36 mouse cellular contexts compared by ENCODE assay signal in genomic region chr15:79210357-79210756, GRCm38 (mm10). TPM values are rescaled to one million over a fixed set of nuclear protein-coding genes. Genes with fewer than 3 reads are reported as not detected.
DNase-seq lines count a peak whose midpoint lies in the region; ATAC-seq and TF ChIP-seq lines count a peak whose summit lies in the region.
"Had no signal": no experiment of that assay in that cellular context is flagged by ENCODE, and none has a peak within 500 bp of the region (broad histone marks: within the 10 kb centered on the region; RNA-seq: fewer than 3 reads in every experiment).

No protein-coding gene starts in this region.

- 50% methylated on average over 2 of the region's 2 CpGs for WGBS in heart, embryonic 13.5 days
- WGBS in midbrain, embryonic 10.5 days, result 82% methylated on average over 2 of the region's 2 CpGs
- WGBS in midbrain, embryonic 16.5 days, result 79% methylated on average over 2 of the region's 2 CpGs
- WGBS in embryonic facial prominence, embryonic 10.5 days, result 77% methylated on average over 2 of the region's 2 CpGs

- H3K9ac ChIP-seq in heart, embryonic 13.5 days, result peak overlapping the region; percentile 20; the same call in 1 of the 2 replicates
- no peak overlapping the region for H3K9ac ChIP-seq in midbrain, embryonic 16.5 days (ENCODE audit: low read depth, low read length)
- H3K9ac ChIP-seq: forebrain, embryonic 12.5 days; hindbrain, embryonic 15.5 days; liver, embryonic 14.5 days; midbrain, embryonic 15.5 days; stomach, embryonic 15.5 days had no signal

- no peaks in the 10 kb centered on the region for H3K9me3 ChIP-seq in heart, embryonic 13.5 days
- H3K9me3 ChIP-seq in midbrain, embryonic 10.5 days (replicated peaks), result no peaks in the 10 kb centered on the region
- H3K9me3 ChIP-seq in midbrain, embryonic 16.5 days (replicated peaks; ENCODE audit: control insufficient read depth, low read length, poor library complexity, severe bottlenecking), result no peaks in the 10 kb centered on the region
- no peaks in the 10 kb centered on the region for H3K9me3 ChIP-seq in embryonic facial prominence, embryonic 10.5 days
- H3K9me3 ChIP-seq: forebrain, embryonic 12.5 days; hindbrain, embryonic 15.5 days; midbrain, embryonic 15.5 days; stomach, embryonic 15.5 days had no signal

- intact Hi-C loops in gastrocnemius, adult 2 months (cut with DNase I), result no loop called here

- no peaks in the 10 kb centered on the region for H3K36me3 ChIP-seq in heart, embryonic 13.5 days
- no peaks in the 10 kb centered on the region for H3K36me3 ChIP-seq in midbrain, embryonic 10.5 days
- no peaks in the 10 kb centered on the region for H3K36me3 ChIP-seq in midbrain, embryonic 16.5 days (ENCODE audit: control insufficient read depth, insufficient read depth, low read length)
- no peaks in the 10 kb centered on the region for H3K36me3 ChIP-seq in embryonic facial prominence, embryonic 10.5 days (replicated peaks)
- H3K36me3 ChIP-seq: forebrain, embryonic 12.5 days; hindbrain, embryonic 15.5 days; midbrain, embryonic 15.5 days; stomach, embryonic 15.5 days had no signal

- H3K27ac ChIP-seq in gastrocnemius, adult 2 months, result peak overlapping the region; percentile 63
- H3K27ac ChIP-seq in heart, embryonic 13.5 days (replicated peaks), result peak overlapping the region; percentile 17; the same call in 1 of the 2 replicates
- H3K27ac ChIP-seq in midbrain, embryonic 10.5 days (replicated peaks), result peak overlapping the region; percentile 38; the same call in 1 of the 2 replicates
- no peak overlapping the region for H3K27ac ChIP-seq in midbrain, embryonic 16.5 days (ENCODE audit: low read length)
- H3K27ac ChIP-seq in embryonic facial prominence, embryonic 10.5 days (replicated peaks), result peak overlapping the region; percentile 62; the same call in 1 of the 2 replicates
- H3K27ac ChIP-seq: forebrain, embryonic 12.5 days; hindbrain, embryonic 15.5 days; liver, embryonic 14.5 days; midbrain, embryonic 15.5 days; stomach, embryonic 15.5 days had no signal

- DNase-seq in gastrocnemius, adult 2 months, result peak; percentile 40
- DNase-seq in gastrocnemius, postnatal 25 days, result no peak
- DNase-seq in heart, adult 8-10 months (ENCODE audit: low spot score), result no peak
- DNase-seq in midbrain, embryonic 10.5 days (ENCODE audit: low spot score), result no peak
- no peak for DNase-seq in embryonic facial prominence, embryonic 10.5 days (ENCODE audit: low spot score)
- DNase-seq in embryo, embryonic 9.5 days (ENCODE audit: extremely low spot score), result no peak
- DNase-seq: adrenal gland, adult 2 months; cerebellum, adult 11 months; cerebellum, adult 9-10 months; cerebellum, postnatal 36 days; heart, postnatal 36 days; kidney, adult 9 months; kidney, postnatal 10 days; liver; lung, adult 2 months; lung, postnatal 10 days; right cerebral cortex, postnatal 25 days; thymus, adult 18-20 months; thymus, postnatal 25 days had no signal

- ATAC-seq in heart, embryonic 13.5 days (ENCODE audit: extremely low read depth, insufficient number of reproducible peaks, low FRiP score, low TSS enrichment), result no peak
- no peak for ATAC-seq in midbrain, embryonic 16.5 days
- ATAC-seq: activated CD4-positive, CD25-positive, alpha-beta regulatory T cell, adult 4 months; intestine, embryonic 16.5 days; midbrain, embryonic 15.5 days had no signal

- no peak for TF ChIP-seq CTCF in gastrocnemius, adult 2 months (IDR thresholded peaks at IDR 0.05)

- H3K4me2 ChIP-seq in heart, embryonic 13.5 days, result no peak overlapping the region
- no peak overlapping the region for H3K4me2 ChIP-seq in midbrain, embryonic 16.5 days (ENCODE audit: low read length)
- H3K4me2 ChIP-seq: forebrain, embryonic 12.5 days; hindbrain, embryonic 15.5 days; midbrain, embryonic 15.5 days; stomach, embryonic 15.5 days had no signal

- H3K4me3 ChIP-seq in gastrocnemius, adult 2 months, result no peak overlapping the region
- H3K4me3 ChIP-seq in heart, embryonic 13.5 days, result no peak overlapping the region
- no peak overlapping the region for H3K4me3 ChIP-seq in midbrain, embryonic 10.5 days
- H3K4me3 ChIP-seq in midbrain, embryonic 16.5 days (ENCODE audit: low read depth, low read length), result no peak overlapping the region
- H3K4me3 ChIP-seq in embryonic facial prominence, embryonic 10.5 days, result no peak overlapping the region
- H3K4me3 ChIP-seq: erythroblast, embryonic 14.5 days; forebrain, embryonic 12.5 days; hindbrain, embryonic 15.5 days; midbrain, embryonic 15.5 days; stomach, embryonic 15.5 days had no signal

- H3K4me1 ChIP-seq in heart, embryonic 13.5 days, result peaks cover 24% of the 10 kb centered on the region
- peaks cover 16% of the 10 kb centered on the region for H3K4me1 ChIP-seq in midbrain, embryonic 10.5 days
- no peaks in the 10 kb centered on the region for H3K4me1 ChIP-seq in midbrain, embryonic 16.5 days (ENCODE audit: control insufficient read depth, insufficient read depth, low read length)
- peaks cover 32% of the 10 kb centered on the region for H3K4me1 ChIP-seq in embryonic facial prominence, embryonic 10.5 days
- H3K4me1 ChIP-seq: forebrain, embryonic 12.5 days; hindbrain, embryonic 15.5 days; midbrain, embryonic 15.5 days had no signal

- peaks cover 3% of the 10 kb centered on the region; the same call in 1 of the 2 replicates for H3K27me3 ChIP-seq in heart, embryonic 13.5 days (replicated peaks)
- H3K27me3 ChIP-seq in midbrain, embryonic 10.5 days (ENCODE audit: low read depth, poor library complexity, severe bottlenecking), result no peaks in the 10 kb centered on the region
- H3K27me3 ChIP-seq in midbrain, embryonic 16.5 days (ENCODE audit: control insufficient read depth, insufficient read depth, low read depth, low read length), result no peaks in the 10 kb centered on the region
- H3K27me3 ChIP-seq in embryonic facial prominence, embryonic 10.5 days (replicated peaks; ENCODE audit: low read depth, poor library complexity, severe bottlenecking), result no peaks in the 10 kb centered on the region
- H3K27me3 ChIP-seq: forebrain, embryonic 12.5 days; hindbrain, embryonic 15.5 days; midbrain, embryonic 15.5 days; stomach, embryonic 15.5 days had no signal

RNA-seq across cellular contexts. Expression of gene Pick1, which starts 18.6 kb away (rescaled TPM):
- 10 to 100 TPM; 33.6 to 35.0 TPM for total RNA-seq in gastrocnemius, adult 2 months (2021)
- total RNA-seq in gastrocnemius, postnatal 25 days (2021), result 10 to 100 TPM; 24.8 to 28.5 TPM
- polyA plus RNA-seq in heart, embryonic 13.5 days (2015; fragmentation: Nextera tagmentation; extraction: Ambion mirVana), result 32.4 and 33.4 TPM in 2 replicates
- total RNA-seq in heart, adult 8-10 months (2022), result 10 to 100 TPM; 23.5 to 29.8 (median 27.3) TPM
- polyA plus RNA-seq in midbrain, embryonic 10.5 days (2016; fragmentation: Nextera tagmentation; extraction: Ambion mirVana), result 42.1 and 52.2 TPM in 2 replicates
- polyA plus RNA-seq in midbrain, embryonic 16.5 days (2015; fragmentation: Nextera tagmentation; extraction: Ambion mirVana), result 109 and 110 TPM in 2 replicates
- 45.6 and 50.1 TPM in 2 replicates for polyA plus RNA-seq in embryonic facial prominence, embryonic 10.5 days (2016; fragmentation: Nextera tagmentation; extraction: Ambion mirVana)

RNA-seq across cellular contexts. Expression of gene Gm49486, which starts 18.8 kb away (rescaled TPM):
- 1 to 10 TPM in 1 of 2 experiments, under 1 TPM in 1; 0.10 to 1.0 TPM for total RNA-seq in gastrocnemius, adult 2 months (2021)
- under 1 TPM; 0.23 to 0.54 TPM for total RNA-seq in gastrocnemius, postnatal 25 days (2021)
- 0.35 and 0.78 TPM in 2 replicates for polyA plus RNA-seq in heart, embryonic 13.5 days (2015; fragmentation: Nextera tagmentation; extraction: Ambion mirVana)
- 1 to 10 TPM in 3 of 4 experiments, under 1 TPM in 1; 0.63 to 1.5 (median 1.1) TPM for total RNA-seq in heart, adult 8-10 months (2022)
- polyA plus RNA-seq in midbrain, embryonic 10.5 days (2016; fragmentation: Nextera tagmentation; extraction: Ambion mirVana), result 0.12 and 0.34 TPM in 2 replicates
- 0.47 and 1.3 TPM in 2 replicates for polyA plus RNA-seq in midbrain, embryonic 16.5 days (2015; fragmentation: Nextera tagmentation; extraction: Ambion mirVana)
- polyA plus RNA-seq in embryonic facial prominence, embryonic 10.5 days (2016; fragmentation: Nextera tagmentation; extraction: Ambion mirVana), result 0.29 and 0.35 TPM in 2 replicates
- total RNA-seq: adrenal gland, adult 2 months had no signal
- polyA plus RNA-seq: adrenal gland, adult 2 months; erythroblast, embryonic 14.5 days; macrophage had no signal

RNA-seq across cellular contexts. Expression of gene Slc16a8, which starts 44.2 kb away (rescaled TPM):
- under 1 TPM; 0.13 to 0.53 TPM for total RNA-seq in gastrocnemius, adult 2 months (2021)
- under 1 TPM in 1 of 2 experiments, not detected in 1; 0.20 TPM for total RNA-seq in gastrocnemius, postnatal 25 days (2021)
- polyA plus RNA-seq in heart, embryonic 13.5 days (2015; fragmentation: Nextera tagmentation; extraction: Ambion mirVana), result 0.27 and 0.34 TPM in 2 replicates
- under 1 TPM; 0.46 to 0.78 (median 0.59) TPM for total RNA-seq in heart, adult 8-10 months (2022)
- 0.06 and 0.14 TPM in 2 replicates for polyA plus RNA-seq in midbrain, embryonic 10.5 days (2016; fragmentation: Nextera tagmentation; extraction: Ambion mirVana)
- 0.40 and 0.61 TPM in 2 replicates for polyA plus RNA-seq in midbrain, embryonic 16.5 days (2015; fragmentation: Nextera tagmentation; extraction: Ambion mirVana)
- 0.16 and 0.34 TPM in 2 replicates for polyA plus RNA-seq in embryonic facial prominence, embryonic 10.5 days (2016; fragmentation: Nextera tagmentation; extraction: Ambion mirVana)
- total RNA-seq: adrenal gland, adult 2 months; granulocyte monocyte progenitor cell, adult 5-6 weeks; left cerebral cortex, adult 18-20 months; left cerebral cortex, postnatal 14 days; neutrophil, adult 5-6 weeks had no signal
- polyA plus RNA-seq: activated CD4-positive, CD25-positive, alpha-beta regulatory T cell, adult 4 months; erythroblast, embryonic 14.5 days; intestine, embryonic 16.5 days; limb, embryonic 11.5 days; liver, embryonic 14.5 days; macrophage; neural tube, embryonic 11.5 days had no signal

RNA-seq across cellular contexts. Expression of gene Sox10, which starts 45.3 kb away (rescaled TPM):
- total RNA-seq in gastrocnemius, adult 2 months (2021), result under 1 TPM; 0.71 to 0.81 TPM
- total RNA-seq in gastrocnemius, postnatal 25 days (2021), result 1 to 10 TPM; 1.3 to 1.8 TPM
- polyA plus RNA-seq in heart, embryonic 13.5 days (2015; fragmentation: Nextera tagmentation; extraction: Ambion mirVana), result 0.42 and 0.44 TPM in 2 replicates
- total RNA-seq in heart, adult 8-10 months (2022), result 1 to 10 TPM in 2 of 4 experiments, under 1 TPM in 2; 0.55 to 1.7 (median 0.94) TPM
- 0.61 and 2.5 TPM in 2 replicates for polyA plus RNA-seq in midbrain, embryonic 10.5 days (2016; fragmentation: Nextera tagmentation; extraction: Ambion mirVana)
- 3.0 and 3.8 TPM in 2 replicates for polyA plus RNA-seq in midbrain, embryonic 16.5 days (2015; fragmentation: Nextera tagmentation; extraction: Ambion mirVana)
- polyA plus RNA-seq in embryonic facial prominence, embryonic 10.5 days (2016; fragmentation: Nextera tagmentation; extraction: Ambion mirVana), result 11.4 and 12.9 TPM in 2 replicates
- total RNA-seq: granulocyte monocyte progenitor cell, adult 5-6 weeks; neutrophil, adult 5-6 weeks had no signal
- polyA plus RNA-seq: activated CD4-positive, CD25-positive, alpha-beta regulatory T cell, adult 4 months; erythroblast, embryonic 14.5 days; macrophage had no signal
